Mouse (Mus musculus) urinary bladder, postnatal 14 days (tissue): Measurements from ENCODE around the gene Caskin1.

Experiments
- DNase-seq: peaks from one replicate; pipeline ENCODE4 v3.0.0; 2021; ENCODE audit warnings: low spot score

Caskin1 gene

GRCm38 (mm10) chr17:24532045-24532444 is 43.6 kb downstream of the Caskin1 start:
- no peak for DNase-seq

GRCm38 (mm10) chr17:24533099-24533992 is 44.9 kb downstream of the Caskin1 start:
- peak; percentile 86 for DNase-seq

- no peak for DNase-seq
These were observed 45.8 kb downstream of the Caskin1 start, which contains the start of gene Rab26 for GRCm38 (mm10) chr17:24534160-24534718. TSS of gene Rab26 (minus strand) at chr17:24534210.

- no peak for DNase-seq
These were observed 46.9 kb downstream of the Caskin1 start for GRCm38 (mm10) chr17:24535300-24535699.

- no peak for DNase-seq
These were observed 49.1 kb downstream of the Caskin1 start for GRCm38 (mm10) chr17:24537536-24537935.

- DNase-seq, result peak; percentile 44
These were observed 50.5 kb downstream of the Caskin1 start for GRCm38 (mm10) chr17:24538950-24539349.

- DNase-seq, result peak; percentile 43
These were observed 52.0 kb downstream of the Caskin1 start for GRCm38 (mm10) chr17:24540375-24540774.

GRCm38 (mm10) chr17:24544613-24545012 is 56.2 kb downstream of the Caskin1 start:
- DNase-seq, result no peak

- DNase-seq, result no peak
These were observed 56.8 kb downstream of the Caskin1 start for GRCm38 (mm10) chr17:24545247-24545646.

- DNase-seq, result no peak
These were observed 57.8 kb downstream of the Caskin1 start for GRCm38 (mm10) chr17:24546234-24546633.

GRCm38 (mm10) chr17:24548435-24548834 is 60.0 kb downstream of the Caskin1 start:
- DNase-seq, result no peak

GRCm38 (mm10) chr17:24548921-24549617 is 60.7 kb downstream of the Caskin1 start:
- peak; percentile 77 for DNase-seq

GRCm38 (mm10) chr17:24549618-24550415 is 61.4 kb downstream of the Caskin1 start, which contains the start of gene Pkd1:
TSS of gene Pkd1 (plus strand) at chr17:24549834.
- DNase-seq, result peak; percentile 99

- peak; percentile 81 for DNase-seq
These were observed 62.1 kb downstream of the Caskin1 start for GRCm38 (mm10) chr17:24550416-24551049.

- no peak for DNase-seq
These were observed 62.6 kb downstream of the Caskin1 start for GRCm38 (mm10) chr17:24551050-24551444.

- DNase-seq, result peak; percentile 66
These were observed 68.7 kb downstream of the Caskin1 start for GRCm38 (mm10) chr17:24557091-24557490.
